Mouse (Mus musculus): ENCODE measurements around the gene Hnrnpf. TPM values are rescaled to one million over a fixed set of nuclear protein-coding genes. Genes with fewer than 3 reads are reported as not detected.

The Hnrnpf gene
- polyA plus RNA-seq, 1 experiment from 2014 or later: 599 TPM

- Histone ChIP-seq H3K36me3 (ENCODE audit: control insufficient read depth, insufficient read depth) (no peaks in the 10 kb centered on the region), H3K27me3 (ENCODE audit: control insufficient read depth, insufficient read depth, low read length) (no peaks in the 10 kb centered on the region), H3K9ac (ENCODE audit: low read length) (no peak overlapping the region), H3K9me3 (replicated peaks; ENCODE audit: control insufficient read depth, low read length) (no peaks in the 10 kb centered on the region), H3K4me3 (ENCODE audit: low read length) (no peak overlapping the region), H3K27ac (ENCODE audit: low read length) (no peak overlapping the region), H3K4me2 (ENCODE audit: low read depth, low read length) (no peak overlapping the region), H3K4me1 (ENCODE audit: control insufficient read depth, insufficient read depth, low read length) (peaks cover 4% of the 10 kb centered on the region)
- ATAC-seq (replicated peaks; ENCODE audit: extremely low read depth, insufficient read depth, low FRiP score): no peak
- 56% methylated on average over 1 of the region's 1 CpGs for WGBS
Measured at GRCm38 (mm10) chr6:117888032-117888431, 12.1 kb upstream of the Hnrnpf start.

- no peak overlapping the region for H3K27ac ChIP-seq (ENCODE audit: low read length)
Measured at GRCm38 (mm10) chr6:117888642-117889096, 11.5 kb upstream of the Hnrnpf start.

GRCm38 (mm10) chr6:117890257-117890656, 9.9 kb upstream of the Hnrnpf start:
- WGBS: 74% methylated on average over 6 of the region's 6 CpGs
- ATAC-seq (replicated peaks; ENCODE audit: extremely low read depth, insufficient read depth, low FRiP score): no peak
- Histone ChIP-seq H3K27ac (ENCODE audit: low read length) (no peak overlapping the region), H3K27me3 (ENCODE audit: control insufficient read depth, insufficient read depth, low read length) (no peaks in the 10 kb centered on the region), H3K4me1 (ENCODE audit: control insufficient read depth, insufficient read depth, low read length) (peaks cover 4% of the 10 kb centered on the region), H3K9me3 (replicated peaks; ENCODE audit: control insufficient read depth, low read length) (no peaks in the 10 kb centered on the region), H3K4me3 (ENCODE audit: low read length) (no peak overlapping the region), H3K4me2 (ENCODE audit: low read depth, low read length) (no peak overlapping the region), H3K36me3 (ENCODE audit: control insufficient read depth, insufficient read depth) (no peaks in the 10 kb centered on the region), H3K9ac (ENCODE audit: low read length) (no peak overlapping the region)

More at GRCm38 (mm10) chr6:117888642-117889096, 11.5 kb upstream of the Hnrnpf start:
- H3K9ac ChIP-seq (ENCODE audit: low read length): no peak overlapping the region
- no peaks in the 10 kb centered on the region for H3K9me3 ChIP-seq (replicated peaks; ENCODE audit: control insufficient read depth, low read length)
- no peaks in the 10 kb centered on the region for H3K27me3 ChIP-seq (ENCODE audit: control insufficient read depth, insufficient read depth, low read length)
- H3K4me2 ChIP-seq (ENCODE audit: low read depth, low read length): no peak overlapping the region
- peaks cover 4% of the 10 kb centered on the region for H3K4me1 ChIP-seq (ENCODE audit: control insufficient read depth, insufficient read depth, low read length)
- no peaks in the 10 kb centered on the region for H3K36me3 ChIP-seq (ENCODE audit: control insufficient read depth, insufficient read depth)
- H3K4me3 ChIP-seq (ENCODE audit: low read length): no peak overlapping the region
- no peak for ATAC-seq (replicated peaks; ENCODE audit: extremely low read depth, insufficient read depth, low FRiP score)
- WGBS: 59% methylated on average over 2 of the region's 2 CpGs

GRCm38 (mm10) chr6:117891369-117892160, 8.6 kb upstream of the Hnrnpf start:
- Histone ChIP-seq H3K36me3 (ENCODE audit: control insufficient read depth, insufficient read depth) (no peaks in the 10 kb centered on the region), H3K4me2 (ENCODE audit: low read depth, low read length) (no peak overlapping the region), H3K27ac (ENCODE audit: low read length) (no peak overlapping the region), H3K27me3 (ENCODE audit: control insufficient read depth, insufficient read depth, low read length) (no peaks in the 10 kb centered on the region), H3K4me1 (ENCODE audit: control insufficient read depth, insufficient read depth, low read length) (peaks cover 4% of the 10 kb centered on the region), H3K9me3 (replicated peaks; ENCODE audit: control insufficient read depth, low read length) (no peaks in the 10 kb centered on the region), H3K4me3 (ENCODE audit: low read length) (no peak overlapping the region), H3K9ac (ENCODE audit: low read length) (no peak overlapping the region)
- 48% methylated on average over 14 of the region's 14 CpGs for WGBS
- ATAC-seq (replicated peaks; ENCODE audit: extremely low read depth, insufficient read depth, low FRiP score): 0 out of 2 replicates have a peak, but pooled peaks have one; percentile 28

GRCm38 (mm10) chr6:117892386-117892785, 7.7 kb upstream of the Hnrnpf start:
- H3K4me3 ChIP-seq (ENCODE audit: low read length): no peak overlapping the region
- no peak overlapping the region for H3K4me2 ChIP-seq (ENCODE audit: low read depth, low read length)
- peaks cover 4% of the 10 kb centered on the region for H3K4me1 ChIP-seq (ENCODE audit: control insufficient read depth, insufficient read depth, low read length)
- no peak for ATAC-seq (replicated peaks; ENCODE audit: extremely low read depth, insufficient read depth, low FRiP score)
- WGBS: 69% methylated on average over 3 of the region's 3 CpGs
- H3K9ac ChIP-seq (ENCODE audit: low read length): no peak overlapping the region
- H3K27ac ChIP-seq (ENCODE audit: low read length): no peak overlapping the region
- no peaks in the 10 kb centered on the region for H3K36me3 ChIP-seq (ENCODE audit: control insufficient read depth, insufficient read depth)
- H3K27me3 ChIP-seq (ENCODE audit: control insufficient read depth, insufficient read depth, low read length): no peaks in the 10 kb centered on the region
- no peaks in the 10 kb centered on the region for H3K9me3 ChIP-seq (replicated peaks; ENCODE audit: control insufficient read depth, low read length)

GRCm38 (mm10) chr6:117893435-117893834, 6.7 kb upstream of the Hnrnpf start:
- H3K27ac ChIP-seq (ENCODE audit: low read length): no peak overlapping the region
- ATAC-seq (replicated peaks; ENCODE audit: extremely low read depth, insufficient read depth, low FRiP score): no peak
- H3K36me3 ChIP-seq (ENCODE audit: control insufficient read depth, insufficient read depth): no peaks in the 10 kb centered on the region
- H3K9ac ChIP-seq (ENCODE audit: low read length): no peak overlapping the region
- no peak overlapping the region for H3K4me3 ChIP-seq (ENCODE audit: low read length)
- H3K9me3 ChIP-seq (replicated peaks; ENCODE audit: control insufficient read depth, low read length): no peaks in the 10 kb centered on the region
- peaks cover 4% of the 10 kb centered on the region for H3K4me1 ChIP-seq (ENCODE audit: control insufficient read depth, insufficient read depth, low read length)
- no peak overlapping the region for H3K4me2 ChIP-seq (ENCODE audit: low read depth, low read length)
- WGBS: 82% methylated on average over 2 of the region's 2 CpGs
- H3K27me3 ChIP-seq (ENCODE audit: control insufficient read depth, insufficient read depth, low read length): no peaks in the 10 kb centered on the region

- H3K4me3 ChIP-seq (ENCODE audit: low read length): no peak overlapping the region
- H3K36me3 ChIP-seq (ENCODE audit: control insufficient read depth, insufficient read depth): no peaks in the 10 kb centered on the region
- H3K4me1 ChIP-seq (ENCODE audit: control insufficient read depth, insufficient read depth, low read length): no peaks in the 10 kb centered on the region
- no peak overlapping the region for H3K4me2 ChIP-seq (ENCODE audit: low read depth, low read length)
- no peak overlapping the region for H3K9ac ChIP-seq (ENCODE audit: low read length)
- WGBS: 65% methylated on average over 5 of the region's 5 CpGs
- no peak overlapping the region for H3K27ac ChIP-seq (ENCODE audit: low read length)
- no peaks in the 10 kb centered on the region for H3K9me3 ChIP-seq (replicated peaks; ENCODE audit: control insufficient read depth, low read length)
- H3K27me3 ChIP-seq (ENCODE audit: control insufficient read depth, insufficient read depth, low read length): no peaks in the 10 kb centered on the region
- no peak for ATAC-seq (replicated peaks; ENCODE audit: extremely low read depth, insufficient read depth, low FRiP score)
Measured at GRCm38 (mm10) chr6:117897800-117898199, 2.3 kb upstream of the Hnrnpf start.

GRCm38 (mm10) chr6:117901510-117902402, 1.6 kb downstream of the Hnrnpf start:
- Histone ChIP-seq H3K9ac (ENCODE audit: low read length) (no peak overlapping the region), H3K4me1 (ENCODE audit: control insufficient read depth, insufficient read depth, low read length) (peaks cover 6% of the 10 kb centered on the region), H3K36me3 (ENCODE audit: control insufficient read depth, insufficient read depth) (no peaks in the 10 kb centered on the region), H3K4me3 (ENCODE audit: low read length) (no peak overlapping the region), H3K27me3 (ENCODE audit: control insufficient read depth, insufficient read depth, low read length) (no peaks in the 10 kb centered on the region), H3K9me3 (replicated peaks; ENCODE audit: control insufficient read depth, low read length) (no peaks in the 10 kb centered on the region), H3K4me2 (ENCODE audit: low read depth, low read length) (no peak overlapping the region), H3K27ac (ENCODE audit: low read length) (no peak overlapping the region)
- WGBS: 62% methylated on average over 9 of the region's 9 CpGs
- no peak for ATAC-seq (replicated peaks; ENCODE audit: extremely low read depth, insufficient read depth, low FRiP score)

- Histone ChIP-seq H3K4me2 (ENCODE audit: low read depth, low read length) (no peak overlapping the region), H3K27me3 (ENCODE audit: control insufficient read depth, insufficient read depth, low read length) (no peaks in the 10 kb centered on the region)
- 79% methylated on average over 4 of the region's 4 CpGs for WGBS
Measured at GRCm38 (mm10) chr6:117902556-117902955, 2.4 kb downstream of the Hnrnpf start.

More at GRCm38 (mm10) chr6:117902556-117902955, 2.4 kb downstream of the Hnrnpf start:
- Histone ChIP-seq H3K9ac (ENCODE audit: low read length) (no peak overlapping the region), H3K9me3 (replicated peaks; ENCODE audit: control insufficient read depth, low read length) (no peaks in the 10 kb centered on the region), H3K4me3 (ENCODE audit: low read length) (no peak overlapping the region), H3K36me3 (ENCODE audit: control insufficient read depth, insufficient read depth) (no peaks in the 10 kb centered on the region), H3K4me1 (ENCODE audit: control insufficient read depth, insufficient read depth, low read length) (peaks cover 6% of the 10 kb centered on the region), H3K27ac (ENCODE audit: low read length) (no peak overlapping the region)
- ATAC-seq (replicated peaks; ENCODE audit: extremely low read depth, insufficient read depth, low FRiP score): no peak
